Mouse (Mus musculus): ENCODE measurements at regions not wholly inside any gene's neighbourhood (a gene's known extent, or its start where the extent isn't known, plus 50 kb on each side); places are given as distances from the start of the nearest gene placed in this dataset.
A peak's percentile ranks its signal among the peaks of the same experiment; 100 is the strongest.

GRCm38 (mm10) chr7:121589088-121589605 lies 117.9 kb downstream of the Usp31 start:
- peak; percentile 63 for DNase-seq

GRCm38 (mm10) chr7:121587713-121588112 lies 119.3 kb downstream of the Usp31 start:
- peak; percentile 64 for DNase-seq

GRCm38 (mm10) chr7:121585721-121586120 lies 121.3 kb downstream of the Usp31 start:
- DNase-seq: no peak

GRCm38 (mm10) chr7:121579497-121579896 lies 127.6 kb downstream of the Usp31 start:
- peak; percentile 6 for DNase-seq

- DNase-seq: peak; percentile 70
These were observed 134.2 kb downstream of the Usp31 start for GRCm38 (mm10) chr7:121572681-121573335.

GRCm38 (mm10) chr7:121571741-121572140 lies 135.3 kb downstream of the Usp31 start:
- no peak for DNase-seq

GRCm38 (mm10) chr7:121571292-121571691 lies 135.8 kb downstream of the Usp31 start:
- no peak for DNase-seq

- DNase-seq: peak; percentile 80
These were observed 137.8 kb downstream of the Usp31 start for GRCm38 (mm10) chr7:121569248-121569647.

GRCm38 (mm10) chr7:121568064-121568463 lies 139.0 kb downstream of the Usp31 start:
- peak; percentile 3 for DNase-seq

GRCm38 (mm10) chr7:121563526-121563925 lies 143.5 kb downstream of the Usp31 start:
- DNase-seq: peak; percentile 49

GRCm38 (mm10) chr7:121555420-121555819 lies 151.6 kb downstream of the Usp31 start:
- DNase-seq: peak; percentile 66
